Mouse (Mus musculus) cerebellum, adult 9-11 months (tissue): ENCODE measurements around the gene Qrich2.
A peak's percentile ranks its signal among the peaks of the same experiment; 100 is the strongest.
"Not testable (repeated sequence)": the region's sequence is repeated elsewhere in the genome, so short reads cannot be mapped to it uniquely, and the experiment has no call there.

Source experiments
- DNase-seq: peaks from one replicate; pipeline ENCODE4 v3.0.0; 2022

Qrich2 gene

GRCm38 (mm10) chr11:116488693-116489375, 22.8 kb upstream of the Qrich2 start:
- no peak for DNase-seq

GRCm38 (mm10) chr11:116488207-116488606, 22.2 kb upstream of the Qrich2 start:
- no peak for DNase-seq

- no peak for DNase-seq
These were observed 18.2 kb upstream of the Qrich2 start for GRCm38 (mm10) chr11:116484261-116484660.

GRCm38 (mm10) chr11:116481776-116482175, 15.7 kb upstream of the Qrich2 start:
- DNase-seq, result no peak

- DNase-seq, result peak; percentile 39
These were observed 14.9 kb upstream of the Qrich2 start for GRCm38 (mm10) chr11:116480975-116481374.

GRCm38 (mm10) chr11:116479832-116480231, 13.8 kb upstream of the Qrich2 start:
- DNase-seq, result no peak

- DNase-seq, result no peak
These were observed 12.9 kb upstream of the Qrich2 start for GRCm38 (mm10) chr11:116478978-116479377.

GRCm38 (mm10) chr11:116477160-116477759, 11.2 kb upstream of the Qrich2 start:
- no peak for DNase-seq

- DNase-seq, result no peak
These were observed 10.7 kb upstream of the Qrich2 start for GRCm38 (mm10) chr11:116476696-116477095.

GRCm38 (mm10) chr11:116476041-116476440, 10.0 kb upstream of the Qrich2 start:
- DNase-seq, result no peak

GRCm38 (mm10) chr11:116472275-116472674, 6.2 kb upstream of the Qrich2 start:
- DNase-seq, result no peak

GRCm38 (mm10) chr11:116470896-116471295, 4.9 kb upstream of the Qrich2 start:
- no peak for DNase-seq

GRCm38 (mm10) chr11:116470249-116470648, 4.2 kb upstream of the Qrich2 start:
- no peak for DNase-seq

GRCm38 (mm10) chr11:116468338-116468737, 2.3 kb upstream of the Qrich2 start:
- not testable (repeated sequence) for DNase-seq

- DNase-seq, result peak; percentile 73
These were observed 2.2 kb downstream of the Qrich2 start for GRCm38 (mm10) chr11:116463833-116464232.

- no peak for DNase-seq
These were observed 2.7 kb downstream of the Qrich2 start for GRCm38 (mm10) chr11:116463338-116463737.

GRCm38 (mm10) chr11:116459786-116460185, 6.3 kb downstream of the Qrich2 start:
- no peak for DNase-seq

- no peak for DNase-seq
These were observed 9.8 kb downstream of the Qrich2 start for GRCm38 (mm10) chr11:116456234-116456633.

GRCm38 (mm10) chr11:116453889-116454288, 12.2 kb downstream of the Qrich2 start:
- no peak for DNase-seq

GRCm38 (mm10) chr11:116449341-116449740, 16.7 kb downstream of the Qrich2 start:
- no peak for DNase-seq

GRCm38 (mm10) chr11:116447822-116448221, 18.2 kb downstream of the Qrich2 start:
- no peak for DNase-seq

- no peak for DNase-seq
These were observed 19.6 kb downstream of the Qrich2 start for GRCm38 (mm10) chr11:116446308-116446887.

GRCm38 (mm10) chr11:116445596-116446307, 20.3 kb downstream of the Qrich2 start:
- peak; percentile 85 for DNase-seq

- no peak for DNase-seq
These were observed 22.1 kb downstream of the Qrich2 start for GRCm38 (mm10) chr11:116443935-116444334.
